Mouse (Mus musculus): ENCODE measurements at regions not wholly inside any gene's neighbourhood (a gene's known extent, or its start where the extent isn't known, plus 50 kb on each side); places are given as distances from the start of the nearest gene placed in this dataset.
A peak's percentile ranks its signal among the peaks of the same experiment; 100 is the strongest.

- Histone ChIP-seq H3K27ac (ENCODE audit: low read length) (no peak overlapping the region), H3K4me3 (ENCODE audit: low read length) (no peak overlapping the region), H3K9ac (replicated peaks; ENCODE audit: low read length) (no peak overlapping the region), H3K27me3 (ENCODE audit: insufficient read depth, low read length) (no peaks in the 10 kb centered on the region), H3K4me1 (ENCODE audit: insufficient read depth, low read length) (0 out of 2 replicates have a peak, but pooled peaks cover 3% of the 10 kb centered on the region), H3K9me3 (ENCODE audit: low read length) (no peaks in the 10 kb centered on the region), H3K36me3 (ENCODE audit: insufficient read depth, low read length) (no peaks in the 10 kb centered on the region), H3K4me2 (replicated peaks; ENCODE audit: low read depth, low read length) (no peak overlapping the region)
- 89% methylated on average over 3 of the region's 3 CpGs for WGBS
- no peak for ATAC-seq (ENCODE audit: low FRiP score, low TSS enrichment)
These were observed 133.6 kb downstream of the Papss1 start for GRCm38 (mm10) chr3:131698070-131698750.

DNA sequence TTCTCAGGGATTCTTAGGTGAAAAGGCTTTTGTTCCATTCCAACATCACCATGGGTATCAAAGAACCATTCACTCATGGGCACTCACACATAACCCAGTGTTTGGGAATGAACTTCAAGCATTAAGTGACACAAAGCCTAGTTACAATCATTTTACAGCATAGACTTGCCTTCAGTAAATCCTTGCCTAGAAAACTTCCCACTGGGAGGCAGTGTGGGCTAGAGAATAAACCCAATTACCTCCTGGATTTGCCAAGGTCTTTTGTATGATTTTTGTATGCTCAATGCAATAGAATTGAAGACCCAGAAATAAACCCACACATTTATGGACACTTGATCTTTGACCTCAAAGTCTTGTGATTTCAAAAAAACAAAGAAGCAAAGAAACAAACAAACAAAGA is 138.6 kb downstream of the Papss1 start:
- no peak for ATAC-seq (ENCODE audit: low FRiP score, low TSS enrichment)
- Histone ChIP-seq H3K4me3 (ENCODE audit: low read length) (no peak overlapping the region), H3K27ac (ENCODE audit: low read length) (no peak overlapping the region), H3K9me3 (ENCODE audit: low read length) (no peaks in the 10 kb centered on the region), H3K27me3 (ENCODE audit: insufficient read depth, low read length) (no peaks in the 10 kb centered on the region), H3K4me1 (ENCODE audit: insufficient read depth, low read length) (0 out of 2 replicates have a peak, but pooled peaks cover 3% of the 10 kb centered on the region), H3K36me3 (ENCODE audit: insufficient read depth, low read length) (no peaks in the 10 kb centered on the region), H3K9ac (replicated peaks; ENCODE audit: low read length) (no peak overlapping the region), H3K4me2 (replicated peaks; ENCODE audit: low read depth, low read length) (no peak overlapping the region)

GRCm38 (mm10) chr3:131713532-131713931 is 149.0 kb downstream of the Papss1 start:
- H3K9me3 ChIP-seq (ENCODE audit: low read length) = no peaks in the 10 kb centered on the region
- no peaks in the 10 kb centered on the region for H3K36me3 ChIP-seq (ENCODE audit: insufficient read depth, low read length)
- ATAC-seq (ENCODE audit: low FRiP score, low TSS enrichment) = no peak
- H3K27ac ChIP-seq (ENCODE audit: low read length) = no peak overlapping the region
- no peak overlapping the region for H3K4me3 ChIP-seq (ENCODE audit: low read length)
- H3K27me3 ChIP-seq (ENCODE audit: insufficient read depth, low read length) = no peaks in the 10 kb centered on the region
- no peaks in the 10 kb centered on the region for H3K4me1 ChIP-seq (ENCODE audit: insufficient read depth, low read length)
- H3K9ac ChIP-seq (replicated peaks; ENCODE audit: low read length) = no peak overlapping the region
- 85% methylated on average over 8 of the region's 8 CpGs for WGBS
- H3K4me2 ChIP-seq (replicated peaks; ENCODE audit: low read depth, low read length) = no peak overlapping the region

GRCm38 (mm10) chr3:131718761-131719160 is 154.2 kb downstream of the Papss1 start:
- Histone ChIP-seq H3K27ac (ENCODE audit: low read length) (no peak overlapping the region), H3K4me1 (ENCODE audit: insufficient read depth, low read length) (no peaks in the 10 kb centered on the region), H3K36me3 (ENCODE audit: insufficient read depth, low read length) (no peaks in the 10 kb centered on the region), H3K4me3 (ENCODE audit: low read length) (no peak overlapping the region), H3K27me3 (ENCODE audit: insufficient read depth, low read length) (no peaks in the 10 kb centered on the region), H3K9ac (replicated peaks; ENCODE audit: low read length) (no peak overlapping the region), H3K9me3 (ENCODE audit: low read length) (no peaks in the 10 kb centered on the region), H3K4me2 (replicated peaks; ENCODE audit: low read depth, low read length) (no peak overlapping the region)
- 82% methylated on average over 8 of the region's 8 CpGs for WGBS
- no peak for ATAC-seq (ENCODE audit: low FRiP score, low TSS enrichment)

- Histone ChIP-seq H3K4me3 (ENCODE audit: low read length) (no peak overlapping the region), H3K27me3 (ENCODE audit: insufficient read depth, low read length) (no peaks in the 10 kb centered on the region), H3K4me2 (replicated peaks; ENCODE audit: low read depth, low read length) (no peak overlapping the region), H3K9me3 (ENCODE audit: low read length) (no peaks in the 10 kb centered on the region), H3K36me3 (ENCODE audit: insufficient read depth, low read length) (no peaks in the 10 kb centered on the region), H3K4me1 (ENCODE audit: insufficient read depth, low read length) (no peaks in the 10 kb centered on the region), H3K9ac (replicated peaks; ENCODE audit: low read length) (no peak overlapping the region), H3K27ac (ENCODE audit: low read length) (no peak overlapping the region)
- 96% methylated on average over 3 of the region's 3 CpGs for WGBS
- no peak for ATAC-seq (ENCODE audit: low FRiP score, low TSS enrichment)
These were observed 164.1 kb downstream of the Papss1 start for GRCm38 (mm10) chr3:131728618-131729017.

GRCm38 (mm10) chr3:131734226-131734625 is 169.7 kb downstream of the Papss1 start:
- Histone ChIP-seq H3K4me2 (replicated peaks; ENCODE audit: low read depth, low read length) (no peak overlapping the region), H3K4me1 (ENCODE audit: insufficient read depth, low read length) (0 out of 2 replicates have a peak, but pooled peaks cover 6% of the 10 kb centered on the region), H3K9me3 (ENCODE audit: low read length) (no peaks in the 10 kb centered on the region), H3K36me3 (ENCODE audit: insufficient read depth, low read length) (no peaks in the 10 kb centered on the region), H3K27ac (ENCODE audit: low read length) (no peak overlapping the region), H3K4me3 (ENCODE audit: low read length) (no peak overlapping the region), H3K27me3 (ENCODE audit: insufficient read depth, low read length) (no peaks in the 10 kb centered on the region), H3K9ac (replicated peaks; ENCODE audit: low read length) (no peak overlapping the region)
- ATAC-seq (ENCODE audit: low FRiP score, low TSS enrichment) = no peak
- WGBS = 68% methylated on average over 6 of the region's 6 CpGs

DNA sequence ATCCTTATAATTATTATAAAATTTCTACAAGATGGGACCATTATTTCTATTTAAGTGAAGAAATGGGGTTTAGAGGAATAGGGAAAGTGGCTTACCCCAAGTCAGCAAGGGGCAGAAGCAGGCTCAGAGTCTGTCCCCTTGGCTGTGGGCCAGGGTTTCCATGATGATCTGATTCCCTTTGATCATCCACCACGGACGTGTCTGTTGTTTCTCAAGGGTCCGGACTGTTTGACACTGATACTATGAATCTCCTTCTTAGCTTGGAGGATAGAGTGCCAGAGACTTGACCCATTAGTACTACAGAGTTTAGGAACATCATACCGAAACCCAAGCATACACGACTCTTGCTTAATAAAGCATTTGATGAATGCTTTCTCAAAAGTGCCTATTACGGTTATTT is 172.9 kb downstream of the Papss1 start:
- Histone ChIP-seq H3K9ac (replicated peaks; ENCODE audit: low read length) (no peak overlapping the region), H3K4me1 (ENCODE audit: insufficient read depth, low read length) (0 out of 2 replicates have a peak, but pooled peaks cover 6% of the 10 kb centered on the region), H3K9me3 (ENCODE audit: low read length) (no peaks in the 10 kb centered on the region), H3K27me3 (ENCODE audit: insufficient read depth, low read length) (no peaks in the 10 kb centered on the region), H3K4me3 (ENCODE audit: low read length) (no peak overlapping the region), H3K4me2 (replicated peaks; ENCODE audit: low read depth, low read length) (no peak overlapping the region), H3K27ac (ENCODE audit: low read length) (no peak overlapping the region), H3K36me3 (ENCODE audit: insufficient read depth, low read length) (no peaks in the 10 kb centered on the region)
- peak; percentile 82; the same call in 1 of the 2 replicates for ATAC-seq (ENCODE audit: low FRiP score, low TSS enrichment)
- 21% methylated on average over 6 of the region's 6 CpGs for WGBS

GRCm38 (mm10) chr3:131737953-131738598 is 173.5 kb downstream of the Papss1 start:
- H3K36me3 ChIP-seq (ENCODE audit: insufficient read depth, low read length) = no peaks in the 10 kb centered on the region
- H3K27me3 ChIP-seq (ENCODE audit: insufficient read depth, low read length) = no peaks in the 10 kb centered on the region
- H3K9ac ChIP-seq (replicated peaks; ENCODE audit: low read length) = no peak overlapping the region
- H3K4me2 ChIP-seq (replicated peaks; ENCODE audit: low read depth, low read length) = peak overlapping the region; percentile 41
- no peak overlapping the region for H3K27ac ChIP-seq (ENCODE audit: low read length)
- H3K4me3 ChIP-seq (ENCODE audit: low read length) = no peak overlapping the region
- 36% methylated on average over 17 of the region's 17 CpGs for WGBS
- ATAC-seq (ENCODE audit: low FRiP score, low TSS enrichment) = peak; percentile 46; the same call in 1 of the 2 replicates
- no peaks in the 10 kb centered on the region for H3K9me3 ChIP-seq (ENCODE audit: low read length)
- H3K4me1 ChIP-seq (ENCODE audit: insufficient read depth, low read length) = 0 out of 2 replicates have a peak, but pooled peaks cover 6% of the 10 kb centered on the region

DNA sequence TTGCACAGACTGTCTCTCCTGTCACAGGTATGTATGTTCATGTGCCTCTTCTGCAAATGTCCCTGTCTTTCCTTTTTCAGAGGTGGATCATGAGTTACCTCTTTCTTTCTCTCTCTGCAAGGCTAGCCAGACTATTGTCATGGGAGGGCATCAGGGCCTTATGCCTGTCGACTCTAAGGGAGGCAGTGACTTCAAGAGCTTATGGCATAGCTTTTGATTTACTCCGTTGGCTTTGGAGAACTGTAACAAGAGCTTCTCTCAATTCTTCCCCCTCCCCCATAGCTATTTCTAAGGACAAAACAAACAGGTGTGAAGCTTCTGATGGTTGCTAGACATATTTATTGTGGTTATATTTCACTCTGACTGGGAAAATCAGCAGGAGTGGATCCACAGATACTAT is 191.0 kb downstream of the Papss1 start:
- peaks cover 10% of the 10 kb centered on the region for H3K9me3 ChIP-seq (ENCODE audit: low read length)
- no peak overlapping the region for H3K4me3 ChIP-seq (ENCODE audit: low read length)
- no peaks in the 10 kb centered on the region for H3K27me3 ChIP-seq (ENCODE audit: insufficient read depth, low read length)
- no peak overlapping the region for H3K4me2 ChIP-seq (replicated peaks; ENCODE audit: low read depth, low read length)
- no peak overlapping the region for H3K27ac ChIP-seq (ENCODE audit: low read length)
- H3K9ac ChIP-seq (replicated peaks; ENCODE audit: low read length) = no peak overlapping the region
- 7% methylated on average over 2 of the region's 2 CpGs for WGBS
- no peak; the same call in 1 of the 2 replicates for ATAC-seq (ENCODE audit: low FRiP score, low TSS enrichment)
- H3K4me1 ChIP-seq (ENCODE audit: insufficient read depth, low read length) = no peaks in the 10 kb centered on the region
- H3K36me3 ChIP-seq (ENCODE audit: insufficient read depth, low read length) = no peaks in the 10 kb centered on the region

DNA sequence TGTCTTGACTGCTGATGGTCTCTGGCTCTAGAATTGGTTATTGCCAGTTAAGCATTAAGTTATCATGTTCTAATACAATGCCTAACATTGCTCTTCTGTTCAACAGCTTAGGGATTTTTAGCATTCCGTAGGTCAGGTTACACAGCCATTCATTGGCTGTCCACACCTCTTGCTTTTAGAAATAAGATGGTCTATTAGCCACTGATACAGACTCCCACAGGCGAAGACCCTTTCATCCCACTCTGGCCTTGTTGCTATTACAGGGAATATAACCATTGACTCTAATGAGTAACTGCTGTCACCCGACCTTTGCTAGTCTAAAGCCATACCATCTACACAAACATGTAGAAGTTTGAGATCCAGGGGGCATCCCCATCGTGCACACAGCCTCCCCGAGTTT is 191.6 kb downstream of the Papss1 start:
- WGBS = 34% methylated on average over 5 of the region's 5 CpGs
- no peaks in the 10 kb centered on the region for H3K36me3 ChIP-seq (ENCODE audit: insufficient read depth, low read length)
- ATAC-seq (ENCODE audit: low FRiP score, low TSS enrichment) = peak; percentile 51; the same call in 1 of the 2 replicates

More for the DNA sequence above, 191.6 kb downstream of the Papss1 start:
- H3K4me2 ChIP-seq (replicated peaks; ENCODE audit: low read depth, low read length) = no peak overlapping the region
- H3K4me1 ChIP-seq (ENCODE audit: insufficient read depth, low read length) = no peaks in the 10 kb centered on the region
- no peak overlapping the region for H3K9ac ChIP-seq (replicated peaks; ENCODE audit: low read length)
- H3K27ac ChIP-seq (ENCODE audit: low read length) = no peak overlapping the region
- H3K4me3 ChIP-seq (ENCODE audit: low read length) = no peak overlapping the region
- peaks cover 10% of the 10 kb centered on the region for H3K9me3 ChIP-seq (ENCODE audit: low read length)
- no peaks in the 10 kb centered on the region for H3K27me3 ChIP-seq (ENCODE audit: insufficient read depth, low read length)
